Mouse (Mus musculus) kidney, postnatal 4 days (tissue): ENCODE results near the gene Nmt1.

ENCODE experiments used
- DNase-seq, 2 experiments: peaks; one replicate each; pipeline ENCODE4 v3.0.0; 2021; ENCODE audit warnings: mixed read lengths in 2 of 2

Gene Nmt1

DNA sequence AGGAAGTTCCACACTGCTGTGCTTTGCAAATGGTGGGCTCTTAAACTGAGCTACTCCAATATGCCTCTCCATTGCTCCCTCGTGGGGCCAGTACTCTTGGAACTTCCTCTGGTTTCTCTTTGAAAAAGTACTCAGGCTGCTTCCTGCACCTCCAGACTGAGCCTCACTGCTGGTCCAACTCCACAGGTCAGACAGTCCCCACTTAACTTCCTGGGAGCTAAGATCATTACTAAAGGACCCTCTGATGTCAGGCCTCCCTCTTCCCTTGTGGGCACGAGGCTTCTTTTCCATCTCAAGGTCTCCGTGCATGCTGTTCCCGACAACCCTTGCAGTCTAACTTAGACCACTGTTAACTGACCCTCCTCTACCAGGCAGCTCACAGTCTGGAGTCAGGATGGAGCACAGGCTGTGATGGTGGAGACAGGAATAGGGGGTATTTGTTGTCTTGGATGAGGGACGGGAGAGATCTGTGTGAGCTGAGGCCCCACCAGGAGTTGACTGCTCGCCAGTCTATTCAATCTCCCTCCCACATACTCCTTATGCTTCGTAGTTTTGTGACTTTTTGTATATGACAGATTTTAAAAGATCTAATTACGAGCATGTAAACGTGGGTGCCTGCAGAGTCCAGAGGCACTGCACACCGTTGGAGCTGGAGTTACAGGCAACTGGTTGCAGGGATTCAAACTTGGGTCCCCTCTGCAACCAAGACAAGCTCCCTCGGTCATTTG is 22.6 kb upstream of the Nmt1 start:
- no peak for DNase-seq

DNA sequence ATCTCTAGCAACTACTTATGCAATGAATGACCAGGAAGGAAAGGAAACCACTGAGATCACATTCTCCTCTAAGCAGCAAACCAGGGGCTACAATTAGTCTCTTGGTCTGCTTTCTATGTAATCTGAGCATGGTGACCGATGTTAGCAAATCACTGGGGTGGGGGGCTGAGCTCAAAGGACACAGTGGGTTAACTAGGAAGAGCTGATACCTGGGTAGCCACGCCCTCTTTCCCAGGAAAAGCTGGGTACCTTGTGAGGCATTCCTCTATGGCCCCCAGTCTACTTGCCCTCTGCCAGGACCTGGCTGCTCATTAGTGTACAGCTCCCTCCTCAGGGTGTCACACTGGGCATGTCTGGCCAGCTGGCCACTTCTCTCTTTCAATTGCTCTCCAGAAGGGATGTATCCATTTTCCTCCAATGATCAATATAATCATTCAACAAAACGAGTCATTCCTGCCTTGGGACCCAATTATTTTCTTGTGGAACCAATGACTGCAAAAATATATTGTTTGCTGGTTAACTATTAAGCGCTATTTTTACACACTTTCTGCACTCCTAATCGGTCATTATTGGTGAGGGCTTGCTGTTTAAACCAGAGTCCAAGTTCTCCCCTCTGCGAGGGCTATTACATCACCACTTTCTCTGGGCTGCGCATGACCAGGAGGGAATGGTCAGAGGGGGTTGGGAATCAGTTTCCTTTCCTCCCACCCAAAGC is 21.5 kb upstream of the Nmt1 start:
- no peak for DNase-seq

- DNase-seq: peak in 1 of 2 experiments; percentile 28
Observed at GRCm38 (mm10) chr11:103007001-103007340, 21.0 kb upstream of the Nmt1 start.

GRCm38 (mm10) chr11:103008558-103008957 is 19.4 kb upstream of the Nmt1 start:
- DNase-seq: no peak

- DNase-seq: peak; percentile 51 to 58
Observed at GRCm38 (mm10) chr11:103009208-103009607, 18.8 kb upstream of the Nmt1 start.

GRCm38 (mm10) chr11:103010454-103011205 is 17.4 kb upstream of the Nmt1 start:
- DNase-seq: no peak

DNA sequence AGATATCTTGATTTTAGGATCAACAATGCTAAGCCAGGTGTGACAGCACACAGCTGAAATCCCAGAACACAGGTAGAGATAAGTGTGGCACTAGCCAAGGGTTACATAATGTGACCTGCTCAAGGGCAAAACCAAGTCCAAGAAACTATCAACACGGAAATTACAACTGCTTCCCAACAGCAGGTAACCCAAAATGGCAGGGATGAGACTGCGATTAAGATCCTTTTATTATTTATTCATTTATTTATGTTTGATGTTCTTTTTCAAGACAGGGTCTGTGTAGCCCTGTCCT is 16.8 kb upstream of the Nmt1 start:
- no peak for DNase-seq

- DNase-seq: no peak
Observed at GRCm38 (mm10) chr11:103015881-103016825, 11.8 kb upstream of the Nmt1 start.

DNA sequence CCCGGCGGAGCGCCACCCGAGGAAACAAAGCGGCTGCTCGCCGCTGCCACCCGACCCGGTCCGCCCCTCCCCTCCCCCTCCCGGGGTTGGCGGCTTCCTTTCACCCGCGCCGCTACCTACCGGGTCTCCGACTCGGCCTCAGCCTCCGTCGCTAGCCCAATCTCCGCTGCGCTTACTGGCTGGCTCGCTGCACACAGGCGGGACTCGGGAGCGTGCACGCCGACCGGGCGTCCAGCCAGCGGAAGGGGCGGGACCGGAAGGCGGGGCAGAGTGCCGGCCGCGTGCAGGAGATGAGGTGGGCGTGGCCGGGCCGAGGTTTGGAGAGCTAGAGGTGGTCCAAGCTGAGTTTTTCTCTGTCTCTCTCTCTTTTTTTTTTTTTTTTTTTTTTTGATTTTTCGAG is 11.1 kb upstream of the Nmt1 start:
- DNase-seq: peak; percentile 99

DNA sequence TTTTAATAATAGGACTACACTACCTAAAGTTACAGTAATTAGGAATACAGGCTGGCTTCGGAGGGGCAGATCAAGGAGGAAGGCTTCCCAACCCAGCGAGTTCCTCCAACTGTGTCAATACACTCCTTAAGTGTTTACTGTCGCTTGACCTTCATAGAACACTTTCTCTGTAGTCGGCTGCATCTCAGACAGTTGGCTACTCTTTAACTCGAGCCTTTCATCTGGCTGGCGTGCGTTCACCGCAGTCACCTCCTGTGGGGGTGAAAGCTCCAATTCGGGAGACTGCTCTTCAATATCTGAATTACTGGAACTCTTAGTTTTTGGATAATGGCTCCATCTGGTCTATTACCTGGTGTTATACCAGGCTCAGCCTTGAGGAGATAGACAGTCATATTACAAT is 10.3 kb upstream of the Nmt1 start:
- peak in 1 of 2 experiments; percentile 44 for DNase-seq

DNA sequence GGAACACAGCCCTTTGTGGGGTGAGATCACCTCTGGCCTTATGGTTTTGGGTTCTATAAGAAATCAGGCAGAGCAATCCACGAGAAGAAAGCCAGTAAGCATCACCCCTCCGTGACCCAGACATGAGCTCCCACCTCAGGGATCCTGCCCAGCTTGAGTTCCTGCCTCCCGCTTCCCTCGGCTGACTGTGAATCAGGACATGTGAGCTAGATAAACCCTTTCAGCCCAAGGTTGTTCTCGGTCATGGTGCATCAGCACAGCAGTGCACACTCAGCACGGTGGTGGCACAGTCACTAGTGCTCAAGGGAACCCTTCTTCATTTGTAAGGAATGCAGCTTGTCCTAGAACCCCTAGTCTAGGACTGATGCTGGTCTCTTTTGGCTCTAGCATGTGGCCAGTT is 9.1 kb upstream of the Nmt1 start:
- DNase-seq: no peak

DNA sequence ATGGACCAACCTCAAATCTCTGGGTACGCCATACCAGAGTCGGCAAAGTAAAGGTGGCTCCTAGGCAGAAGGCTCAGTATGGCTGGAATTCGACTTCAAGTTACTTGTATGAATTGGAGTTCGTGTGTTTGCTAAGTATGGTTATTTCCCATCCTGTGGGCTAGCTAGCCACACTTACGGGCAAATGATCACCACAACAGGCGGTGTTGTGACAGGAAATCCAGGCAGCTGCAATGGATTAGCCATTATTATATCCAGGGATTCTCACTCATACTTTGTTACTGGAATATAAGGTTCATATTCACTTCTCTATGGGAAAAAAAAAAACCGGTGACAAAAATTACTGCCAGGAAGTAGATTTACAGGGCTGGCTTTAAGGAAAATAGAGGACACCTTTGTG is 8.7 kb upstream of the Nmt1 start:
- DNase-seq: no peak

DNA sequence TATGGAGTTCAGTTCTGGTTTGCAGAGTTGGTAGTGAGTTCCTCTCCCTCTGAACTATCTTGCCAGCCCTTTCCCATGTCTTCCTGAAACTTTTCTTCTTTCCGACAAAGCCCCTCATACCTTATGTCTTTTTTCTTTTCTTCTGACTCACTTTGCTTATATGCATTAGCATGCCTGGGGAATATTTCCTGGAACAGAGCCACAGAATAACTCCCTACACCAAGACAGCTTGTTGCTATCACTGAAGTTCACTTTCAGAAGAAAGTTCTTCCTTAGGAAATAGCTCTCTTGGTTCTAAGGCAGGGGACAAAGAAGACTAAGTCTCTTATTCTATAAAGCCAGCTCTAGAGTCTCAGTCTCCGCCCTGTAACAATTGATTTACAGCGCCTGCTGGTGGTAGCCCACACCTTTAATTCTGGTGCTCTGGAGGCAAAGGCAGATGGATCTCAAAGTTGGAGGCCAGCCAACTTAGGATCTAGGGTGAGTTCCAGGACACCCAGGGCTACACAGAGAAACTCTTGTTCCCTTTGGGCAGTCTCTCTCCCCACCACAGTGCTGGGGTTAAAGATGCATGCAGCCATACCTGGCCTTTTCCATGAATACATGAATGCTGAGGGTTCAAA is 7.2 kb upstream of the Nmt1 start:
- peak in 1 of 2 experiments; percentile 25 for DNase-seq

DNA sequence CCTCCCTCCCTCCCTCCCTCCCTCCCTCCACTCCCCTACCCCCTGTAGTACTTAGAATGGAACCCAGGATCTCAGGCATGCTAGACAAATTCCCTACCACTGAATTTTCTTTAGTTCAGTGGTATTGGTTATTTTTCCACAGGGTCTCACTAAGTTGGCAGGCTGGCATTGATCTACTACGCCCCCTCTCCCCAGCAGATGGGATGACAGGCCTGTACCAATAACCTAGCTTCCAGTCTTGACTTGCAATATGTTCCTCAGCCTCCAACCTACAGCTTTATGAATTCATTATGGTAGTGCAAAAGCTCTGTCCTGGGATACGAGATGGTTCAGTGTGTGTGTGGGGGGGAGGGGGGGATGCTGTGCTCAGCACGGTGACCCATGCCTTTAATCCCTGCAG is 4.0 kb upstream of the Nmt1 start:
- DNase-seq: no peak

DNA sequence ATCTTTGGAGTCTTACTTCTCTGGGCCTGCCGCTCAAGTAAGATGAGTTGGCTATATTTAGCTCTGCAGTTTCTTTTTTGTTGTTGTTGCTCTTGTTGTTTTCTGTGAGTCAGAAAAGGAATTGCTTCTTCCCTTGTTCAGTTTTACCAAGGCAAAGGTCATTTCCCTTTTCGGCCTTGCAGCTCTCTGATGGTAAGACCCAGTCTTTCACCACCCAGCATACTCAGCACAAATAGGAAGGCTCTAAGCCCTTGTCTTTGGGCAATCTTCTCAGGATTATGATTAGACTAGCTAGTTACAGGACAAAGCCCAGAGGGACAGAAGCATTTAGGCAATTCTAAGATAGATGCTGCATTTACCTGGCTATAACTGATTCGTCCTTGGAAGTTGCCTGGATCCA is 1.1 kb upstream of the Nmt1 start:
- no peak for DNase-seq

GRCm38 (mm10) chr11:103027570-103028175 is 317 bp upstream of the Nmt1 start:
- no peak for DNase-seq

GRCm38 (mm10) chr11:103033030-103033429 is 5.0 kb downstream of the Nmt1 start:
- no peak for DNase-seq

DNA sequence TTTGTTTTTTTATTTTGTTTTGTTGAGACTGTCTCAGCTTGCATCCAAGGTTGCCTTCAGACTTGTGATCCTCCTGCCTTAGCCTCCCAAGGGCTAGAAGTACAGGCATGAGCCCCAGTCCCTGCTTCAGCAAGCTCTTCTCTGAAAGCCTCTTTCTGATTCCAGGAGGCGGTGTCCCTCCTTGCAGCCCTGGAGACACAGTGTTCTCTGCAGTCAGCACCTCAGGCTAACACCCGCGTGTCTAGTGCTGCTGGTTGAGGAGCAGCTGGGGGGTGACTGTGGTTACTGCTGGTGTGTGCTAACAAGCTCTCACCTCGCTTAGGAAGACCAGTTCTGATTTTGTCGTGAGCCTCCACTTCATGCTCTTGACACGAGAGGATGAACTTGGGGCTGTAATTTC is 7.0 kb downstream of the Nmt1 start:
- no peak for DNase-seq

DNA sequence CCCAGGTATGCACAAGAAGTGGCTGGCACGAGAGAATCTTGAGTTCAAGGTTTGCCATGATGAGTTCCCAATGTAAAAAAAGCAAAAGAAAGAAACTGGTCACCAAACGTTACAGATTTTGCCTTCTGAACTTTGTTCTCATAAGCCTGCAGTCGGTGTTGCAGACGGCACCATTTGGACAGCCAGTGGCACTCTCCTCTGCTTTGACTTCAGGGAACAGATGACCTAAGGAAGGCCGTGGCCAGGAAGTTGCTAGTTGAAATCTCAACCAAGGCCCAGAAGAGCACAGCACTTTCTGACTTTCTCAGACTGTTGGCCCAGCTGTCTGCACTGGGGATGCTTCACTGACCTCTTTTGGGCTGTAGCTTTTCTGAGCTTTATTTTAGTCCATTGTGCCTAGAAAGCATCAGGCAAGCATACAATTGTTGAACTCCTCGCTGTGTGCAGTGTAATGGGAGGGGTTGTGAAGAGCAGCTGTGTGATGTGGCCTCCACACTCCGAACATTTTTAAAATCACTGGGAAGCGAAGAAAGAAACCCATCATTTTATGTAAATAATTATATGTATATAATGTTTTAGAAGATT is 9.0 kb downstream of the Nmt1 start:
- no peak for DNase-seq

DNA sequence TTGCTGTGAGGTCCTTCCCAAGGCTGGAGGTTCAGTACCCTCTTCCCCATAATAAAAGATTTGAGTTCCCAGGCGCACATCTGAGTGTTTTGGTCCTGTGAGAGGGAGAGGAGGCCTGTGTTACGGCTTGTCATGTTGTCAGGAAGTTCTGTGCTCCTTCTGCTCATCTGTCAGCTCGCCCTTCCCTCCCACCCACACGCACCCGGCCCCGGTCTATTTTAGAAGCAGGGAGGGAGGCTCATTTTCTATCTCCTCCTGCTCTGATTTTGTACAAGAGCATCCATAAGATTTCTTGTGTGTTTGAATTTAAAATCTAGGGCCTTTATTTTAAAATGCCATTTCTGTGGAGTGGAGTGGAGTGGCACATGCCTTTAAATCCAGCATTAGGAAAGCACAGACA is 10.0 kb downstream of the Nmt1 start:
- DNase-seq: no peak

GRCm38 (mm10) chr11:103042828-103043227 is 14.8 kb downstream of the Nmt1 start:
- DNase-seq: peak; percentile 36 to 37

DNA sequence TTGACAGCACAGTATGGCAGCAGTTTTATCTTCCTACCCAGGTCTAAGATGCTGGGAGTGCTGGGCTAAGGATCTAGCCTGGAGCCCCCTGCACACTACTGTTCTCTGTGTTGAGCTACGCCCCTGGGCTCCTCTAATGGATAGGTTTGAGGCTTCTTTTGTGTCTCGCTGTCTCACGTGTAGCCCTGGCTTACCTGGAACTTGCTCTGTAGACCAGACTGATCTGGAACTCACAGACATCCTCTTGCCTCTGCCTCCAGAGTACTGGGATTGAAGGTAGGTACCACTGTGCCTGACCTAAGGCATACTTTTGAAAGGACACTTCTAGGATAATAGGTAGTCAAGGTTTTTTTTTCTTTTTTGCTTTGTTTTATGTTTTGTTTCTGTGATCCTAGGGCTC is 16.0 kb downstream of the Nmt1 start:
- no peak for DNase-seq
